Mouse (Mus musculus) olfactory bulb, adult 2 months (tissue): ENCODE measurements around the gene Il21.

Source experiments
- CTCF ChIP-seq: fragments of 200-500 bp; IDR thresholded peaks from 2 replicates; pipeline ENCODE4 v1.5.1; 2012; ENCODE audit warnings: low read depth, mild to moderate bottlenecking, low read length, moderate library complexity; ENCODE audit not compliant: insufficient read depth
- POLR2A ChIP-seq: fragments of 200-500 bp; IDR thresholded peaks from 2 replicates; pipeline ENCODE4 v1.6.1; 2012; ENCODE audit warnings: mild to moderate bottlenecking, low read depth, low read length, moderate library complexity; ENCODE audit not compliant: insufficient read depth

DNA sequence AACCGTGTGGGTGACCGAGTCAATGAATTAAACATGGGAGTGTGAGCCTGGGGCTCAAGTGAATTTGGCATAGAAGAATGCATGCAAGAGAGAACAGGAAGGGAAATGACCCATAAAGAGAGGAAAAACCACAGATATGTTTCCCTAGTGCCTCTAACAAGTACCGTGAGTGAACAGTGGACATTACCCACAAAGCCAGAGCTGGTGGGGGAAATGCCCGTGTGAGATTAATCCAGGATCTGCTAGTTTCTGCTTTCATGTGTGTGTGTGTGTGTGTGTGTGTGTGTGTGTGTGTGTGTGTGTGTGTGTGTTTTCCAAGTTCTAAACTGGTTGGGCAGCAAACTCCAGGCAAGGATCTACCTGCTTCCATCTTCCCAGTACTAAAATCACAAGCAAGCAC, 37.5 kb upstream of the Il21 start:
- TF ChIP-seq CTCF = no peak
- no peak for TF ChIP-seq POLR2A
